ENCODE assay signal across 8 mouse cellular contexts in the genomic region with DNA sequence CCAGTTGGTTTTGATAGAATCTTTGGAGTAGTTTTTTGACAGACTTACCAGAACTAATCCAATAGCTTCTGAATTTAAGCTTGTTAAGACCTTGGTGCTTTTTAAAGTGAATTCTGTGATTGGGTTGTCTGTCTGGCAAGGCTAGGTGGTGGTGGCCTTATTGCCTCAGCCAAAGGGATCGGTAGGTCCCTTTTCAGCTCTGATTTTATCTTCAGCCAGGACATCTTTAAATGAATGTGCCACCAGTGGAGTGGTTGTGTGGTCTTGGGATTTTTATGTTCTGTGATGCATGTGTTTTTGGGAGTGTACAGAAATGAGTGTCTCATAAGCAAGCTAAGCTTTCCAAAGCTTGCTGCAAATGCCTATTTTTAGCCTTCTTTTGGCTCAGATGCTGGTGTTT. TPM values are rescaled to one million over a fixed set of nuclear protein-coding genes. Genes with fewer than 3 reads are reported as not detected.
A peak's percentile ranks its signal among the peaks of the same experiment; 100 is the strongest.
DNase-seq lines count a peak whose midpoint lies in the region; ATAC-seq lines count a peak whose summit lies in the region.
"Had no signal": no experiment of that assay in that cellular context is flagged by ENCODE, and none has a peak within 500 bp of the region (broad histone marks: within the 10 kb centered on the region; RNA-seq: fewer than 3 reads in every experiment).

No protein-coding gene starts in this region.

- WGBS in forebrain, embryonic 12.5 days, result 42% methylated on average over 1 of the region's 1 CpGs
- 6% methylated on average over 1 of the region's 1 CpGs for WGBS in liver, embryonic 11.5 days

- no peak for DNase-seq in liver, embryonic 11.5 days (ENCODE audit: low spot score)
- DNase-seq in adrenal gland, postnatal 36 days, result no peak
- no peak for DNase-seq in cerebellum, postnatal 14 days
- DNase-seq in left cerebral cortex, adult 11 months (ENCODE audit: low spot score), result no peak
- DNase-seq: layer of hippocampus, adult 9-11 months had no signal

- H3K4me3 ChIP-seq in megakaryocyte, embryonic 14.5 days (replicated peaks), result peak overlapping the region; percentile 98
- peak overlapping the region; percentile 95 for H3K4me3 ChIP-seq in forebrain, embryonic 12.5 days (replicated peaks)
- H3K4me3 ChIP-seq in liver, embryonic 11.5 days (ENCODE audit: low read depth, low read length), result peak overlapping the region; percentile 100

- H3K9me3 ChIP-seq in megakaryocyte, embryonic 14.5 days, result no peaks in the 10 kb centered on the region
- no peaks in the 10 kb centered on the region for H3K9me3 ChIP-seq in forebrain, embryonic 12.5 days
- H3K9me3 ChIP-seq in liver, embryonic 11.5 days (ENCODE audit: control insufficient read depth, low read length), result no peaks in the 10 kb centered on the region

- no peak for ATAC-seq in megakaryocyte, adult 5-6 weeks (ENCODE audit: poor library complexity, severe bottlenecking)
- ATAC-seq in forebrain, embryonic 12.5 days (ENCODE audit: low FRiP score), result no peak
- ATAC-seq in liver, embryonic 11.5 days (replicated peaks; ENCODE audit: low FRiP score), result no peak

- no peaks in the 10 kb centered on the region for H3K27me3 ChIP-seq in megakaryocyte, embryonic 14.5 days (replicated peaks)
- no peaks in the 10 kb centered on the region for H3K27me3 ChIP-seq in forebrain, embryonic 12.5 days
- no peaks in the 10 kb centered on the region for H3K27me3 ChIP-seq in liver, embryonic 11.5 days (replicated peaks; ENCODE audit: control insufficient read depth, insufficient read depth, low read length)

- H3K27ac ChIP-seq in forebrain, embryonic 12.5 days, result no peak overlapping the region
- H3K27ac ChIP-seq in liver, embryonic 11.5 days (ENCODE audit: low read depth, low read length), result no peak overlapping the region

- no peaks in the 10 kb centered on the region for H3K36me3 ChIP-seq in megakaryocyte, embryonic 14.5 days (replicated peaks; ENCODE audit: low read length)
- no peaks in the 10 kb centered on the region for H3K36me3 ChIP-seq in forebrain, embryonic 12.5 days (replicated peaks)
- H3K36me3 ChIP-seq in liver, embryonic 11.5 days (ENCODE audit: control insufficient read depth, insufficient read depth, low read length), result peaks cover 3% of the 10 kb centered on the region; the same call in 1 of the 2 replicates

- peak overlapping the region; percentile 36; the same call in 1 of the 2 replicates for H3K9ac ChIP-seq in forebrain, embryonic 12.5 days
- peak overlapping the region; percentile 96 for H3K9ac ChIP-seq in liver, embryonic 11.5 days (ENCODE audit: low read depth, low read length)

- peaks cover 61% of the 10 kb centered on the region for H3K4me1 ChIP-seq in megakaryocyte, embryonic 14.5 days
- peaks cover 28% of the 10 kb centered on the region for H3K4me1 ChIP-seq in forebrain, embryonic 12.5 days
- H3K4me1 ChIP-seq in liver, embryonic 11.5 days (replicated peaks; ENCODE audit: control insufficient read depth, insufficient read depth, low read length), result peaks cover 51% of the 10 kb centered on the region

- H3K4me2 ChIP-seq in forebrain, embryonic 12.5 days, result peak overlapping the region; percentile 82
- H3K4me2 ChIP-seq in liver, embryonic 11.5 days, result peak overlapping the region; percentile 96

RNA-seq across cellular contexts. Expression of a gene that starts 2.1 kb away (rescaled TPM):
- polyA plus RNA-seq in megakaryocyte, embryonic 14.5 days (2012; ENCODE audit: insufficient read depth, low replicate concordance), result 25.9 and 62.2 TPM in 2 replicates
- 62.3 and 65.1 TPM in 2 replicates for total RNA-seq in megakaryocyte, adult 5-6 weeks (2015)
- total RNA-seq in megakaryocyte, adult 5-6 weeks (2017), result 29.8 and 38.1 TPM in 2 replicates
- polyA plus RNA-seq in forebrain, embryonic 12.5 days (2016; fragmentation: Nextera tagmentation; extraction: Ambion mirVana), result 16.0 and 17.9 TPM in 2 replicates
- polyA plus RNA-seq in liver, embryonic 11.5 days (2014; fragmentation: Nextera tagmentation; extraction: Ambion mirVana), result 37.2 and 43.0 TPM in 2 replicates
- total RNA-seq in adrenal gland, postnatal 36 days (2021), result 100 to 1,000 TPM; 102 to 112 TPM
